Mouse (Mus musculus) MEL (cell line): ENCODE data around the gene Mmp23.

Experiments used
- CTCF ChIP-seq, 3 experiments: IDR thresholded peaks in 2 of 3; conservative IDR thresholded peaks in 1 of 3; 2 replicates each; pipeline ENCODE4 v1.5.1; 2011 to 2012; ENCODE audit warnings: low read length in 3 of 3, low read depth in 2 of 3, mild to moderate bottlenecking in 2 of 3, improper control_type of control experiment in 1 of 3, inconsistent platforms in 1 of 3, mixed read lengths in 1 of 3, moderate library complexity in 1 of 3; ENCODE audit not compliant: control insufficient read depth in 1 of 3, insufficient read depth in 1 of 3, poor library complexity in 1 of 3, severe bottlenecking in 1 of 3
- E2F4 ChIP-seq: IDR thresholded peaks from 2 replicates; pipeline ENCODE4 v1.6.1; 2011; ENCODE audit warnings: low read depth, low read length, improper control_type of control experiment, borderline replicate concordance
- MAFK ChIP-seq: IDR thresholded peaks from 2 replicates; pipeline ENCODE4 v1.6.1; 2011; ENCODE audit warnings: low read depth, mild to moderate bottlenecking, low read length, improper control_type of control experiment, borderline replicate concordance
- MAX ChIP-seq: IDR thresholded peaks from 2 replicates; pipeline ENCODE4 v1.6.1; 2011; ENCODE audit warnings: low read length, improper control_type of control experiment
- MXI1 ChIP-seq: IDR thresholded peaks from 2 replicates; pipeline ENCODE4 v1.6.1; 2011; ENCODE audit warnings: mild to moderate bottlenecking, low read depth, low read length, improper control_type of control experiment
- POLR2A ChIP-seq, 2 experiments: IDR thresholded peaks; 2 replicates each; pipeline ENCODE4 v1.6.1; 2011 to 2012; ENCODE audit warnings: low read length in 2 of 2, mild to moderate bottlenecking in 2 of 2, control low read depth in 1 of 2, improper control_type of control experiment in 1 of 2, low read depth in 1 of 2, moderate library complexity in 1 of 2; ENCODE audit not compliant: control insufficient read depth in 1 of 2, insufficient read depth in 1 of 2, poor library complexity in 1 of 2
- POLR2AphosphoS2 ChIP-seq: IDR thresholded peaks from 2 replicates; pipeline ENCODE4 v1.6.1; 2011; ENCODE audit warnings: low read length, improper control_type of control experiment
- POLR2AphosphoS5 ChIP-seq: IDR thresholded peaks from 2 replicates; pipeline ENCODE4 v1.6.1; 2012; ENCODE audit warnings: low read depth, borderline replicate concordance, mild to moderate bottlenecking, inconsistent platforms, low read length, moderate library complexity, mixed read lengths
- TAL1 ChIP-seq: IDR thresholded peaks from 2 replicates; pipeline ENCODE4 v1.6.1; 2012; ENCODE audit warnings: mild to moderate bottlenecking, inconsistent platforms, low read length, moderate library complexity, mixed read lengths
- UBTF ChIP-seq: IDR thresholded peaks from 2 replicates; pipeline ENCODE4 v1.6.1; 2012; ENCODE audit warnings: low read depth, mild to moderate bottlenecking, inconsistent platforms, low read length, improper control_type of control experiment, moderate library complexity, borderline replicate concordance; ENCODE audit not compliant: insufficient read depth
- USF1 ChIP-seq: IDR thresholded peaks from 2 replicates; pipeline ENCODE4 v1.6.1; 2014; ENCODE audit warnings: low read depth, mild to moderate bottlenecking, inconsistent platforms, low read length, improper control_type of control experiment, moderate library complexity
- ZKSCAN1 ChIP-seq: IDR thresholded peaks from 2 replicates; pipeline ENCODE4 v1.6.1; 2012; ENCODE audit warnings: low read depth, mild to moderate bottlenecking, inconsistent platforms, low read length, improper control_type of control experiment, moderate library complexity
- ZMIZ1 ChIP-seq: IDR thresholded peaks from 2 replicates; pipeline ENCODE4 v1.6.1; 2012; ENCODE audit warnings: low read depth, mild to moderate bottlenecking, inconsistent platforms, low read length, improper control_type of control experiment, moderate library complexity
- ZNF384 ChIP-seq: IDR thresholded peaks from 2 replicates; pipeline ENCODE4 v1.6.1; 2012; ENCODE audit warnings: low read depth, mild to moderate bottlenecking, inconsistent platforms, low read length, improper control_type of control experiment

- TF ChIP-seq CTCF (IDR thresholded peaks at IDR 0.05 in 2 of 3, conservative IDR thresholded peaks at IDR 0.05 in 1 of 3; ENCODE audit: control insufficient read depth in 1 of 3, insufficient read depth in 1 of 3, low read depth in 2 of 3, low read length in 3 of 3, poor library complexity in 1 of 3, severe bottlenecking in 1 of 3) (no peak), MAX (no peak), E2F4 (no peak), MAFK (no peak), POLR2A (IDR thresholded peaks at IDR 0.05; ENCODE audit: control insufficient read depth in 1 of 2, insufficient read depth in 1 of 2, low read depth in 1 of 2, low read length in 2 of 2, poor library complexity in 1 of 2) (no peak), POLR2AphosphoS2 (no peak), POLR2AphosphoS5 (no peak), ZKSCAN1 (no peak), ZMIZ1 (no peak), UBTF (no peak), ZNF384 (no peak), TAL1 (no peak), USF1 (no peak), MXI1 (no peak)
These were observed 5.8 kb upstream of the Mmp23 start for GRCm38 (mm10) chr4:155658961-155659360.
